Mouse (Mus musculus) ES-E14 (cell line): ENCODE results near the gene Acvr1c.

Source experiments
- CHD2 ChIP-seq: IDR thresholded peaks from 2 replicates; pipeline ENCODE4 v1.6.1; 2014; ENCODE audit warnings: mild to moderate bottlenecking, low read depth, low read length, inconsistent platforms
- HCFC1 ChIP-seq: IDR thresholded peaks from 2 replicates; pipeline ENCODE4 v1.6.1; 2012; ENCODE audit warnings: low read length, inconsistent platforms, borderline replicate concordance; ENCODE audit not compliant: insufficient read depth
- MAFK ChIP-seq: IDR thresholded peaks from 2 replicates; pipeline ENCODE4 v1.6.1; 2014; ENCODE audit warnings: mild to moderate bottlenecking, low read depth, low read length, inconsistent platforms; ENCODE audit not compliant: insufficient read depth
- ZC3H11A ChIP-seq: IDR thresholded peaks from 2 replicates; pipeline ENCODE4 v1.6.1; 2012; ENCODE audit warnings: low read depth, mild to moderate bottlenecking, inconsistent platforms, low read length, borderline replicate concordance
- ZNF384 ChIP-seq: IDR thresholded peaks from 2 replicates; pipeline ENCODE4 v1.6.1; 2012; ENCODE audit warnings: low read depth, low read length, inconsistent platforms

- TF ChIP-seq HCFC1: no peak
- no peak for TF ChIP-seq MAFK
- TF ChIP-seq CHD2: no peak
- no peak for TF ChIP-seq ZC3H11A
- TF ChIP-seq ZNF384: no peak
Observed at GRCm38 (mm10) chr2:58289759-58290431, 67.8 kb downstream of the Acvr1c start.
